Mouse (Mus musculus) midbrain, embryonic 15.5 days (tissue): Measurements from ENCODE around the gene Thg1l. TPM values are rescaled to one million over a fixed set of nuclear protein-coding genes. Genes with fewer than 3 reads are reported as not detected.

Source experiments
- ATAC-seq: fragments of 200-750 bp; cut with Nextera tagmentation; replicated peaks from 2 replicates; pipeline ENCODE4 v1.8.0; 2017; ENCODE audit warnings: moderate TSS enrichment
- H3K27ac ChIP-seq: fragments of 300-500 bp; sonication (generic); 2 replicates; pipeline ENCODE4 v1.5.1; 2015; ENCODE audit warnings: mild to moderate bottlenecking, inconsistent platforms
- H3K27me3 ChIP-seq: fragments of 300-500 bp; sonication (generic); replicated peaks from 2 replicates; pipeline ENCODE4 v1.6.1; 2015; ENCODE audit warnings: inconsistent platforms
- H3K36me3 ChIP-seq: fragments of 300-500 bp; sonication (generic); replicated peaks from 2 replicates; pipeline ENCODE4 v1.6.1; 2015; ENCODE audit warnings: inconsistent platforms
- H3K4me1 ChIP-seq: fragments of 300-500 bp; sonication (generic); 2 replicates; pipeline ENCODE4 v1.6.1; 2015; ENCODE audit warnings: inconsistent platforms
- H3K4me2 ChIP-seq: fragments of 300-500 bp; sonication (generic); 2 replicates; pipeline ENCODE4 v1.6.1; 2015; ENCODE audit warnings: inconsistent platforms, mild to moderate bottlenecking, moderate library complexity
- H3K4me3 ChIP-seq: fragments of 300-500 bp; sonication (generic); 2 replicates; pipeline ENCODE4 v1.5.1; 2015; ENCODE audit warnings: mild to moderate bottlenecking, inconsistent platforms
- H3K9ac ChIP-seq: fragments of 300-500 bp; sonication (generic); 2 replicates; pipeline ENCODE4 v1.6.1; 2015; ENCODE audit warnings: mild to moderate bottlenecking, inconsistent platforms
- H3K9me3 ChIP-seq: fragments of 300-500 bp; sonication (generic); 2 replicates; pipeline ENCODE4 v1.6.1; 2016; ENCODE audit warnings: inconsistent platforms
- WGBS: fragments of 180-500 bp; shearing (Covaris S2); methylation state at CpG from one replicate; pipeline ENCODE4 v1.1.7; 2015; ENCODE audit warnings: mixed read lengths; 5-methylcytosine and 5-hydroxymethylcytosine counted together
- polyA plus RNA-seq: library from polyadenylated mRNA; unstranded; fragments of >200 nt; fragmentation: Nextera tagmentation; extraction: Ambion mirVana; gene quantifications from 2 replicates; pipeline ENCODE4 v1.2.1, GENCODE M21; 2015

Thg1l gene
- polyA plus RNA-seq, 1 experiment from 2014 or later, result 10.2 TPM

DNA sequence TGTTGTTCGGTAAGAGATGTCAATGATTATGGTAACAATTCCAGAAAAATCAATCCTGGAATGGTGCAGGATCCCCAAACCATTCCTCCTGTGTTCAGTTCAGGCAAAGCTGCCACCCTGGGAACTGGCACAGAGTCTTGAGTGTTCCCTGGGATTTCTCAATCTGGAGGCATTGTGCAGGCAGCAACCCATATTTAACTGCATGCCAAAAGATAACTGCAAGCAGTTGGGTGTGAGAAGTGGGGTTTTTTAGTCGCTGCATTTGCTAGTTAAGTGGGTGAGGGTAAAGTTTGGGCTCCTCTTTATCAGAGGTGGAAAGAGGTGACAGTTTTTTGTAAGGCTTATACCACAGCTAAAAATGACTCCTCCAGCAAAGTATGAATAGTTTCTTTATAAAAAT, 7.8 kb downstream of the Thg1l start:
- H3K27me3 ChIP-seq, result no peaks in the 10 kb centered on the region
- H3K9ac ChIP-seq, result no peak overlapping the region
- 0 out of 2 replicates have a peak, but pooled peaks cover 7% of the 10 kb centered on the region for H3K36me3 ChIP-seq
- no peak overlapping the region for H3K4me3 ChIP-seq
- peaks cover 14% of the 10 kb centered on the region for H3K4me1 ChIP-seq
- 87% methylated on average over 2 of the region's 2 CpGs for WGBS
- H3K4me2 ChIP-seq, result no peak overlapping the region
- H3K27ac ChIP-seq, result no peak overlapping the region
- H3K9me3 ChIP-seq, result no peaks in the 10 kb centered on the region
- no peak for ATAC-seq

DNA sequence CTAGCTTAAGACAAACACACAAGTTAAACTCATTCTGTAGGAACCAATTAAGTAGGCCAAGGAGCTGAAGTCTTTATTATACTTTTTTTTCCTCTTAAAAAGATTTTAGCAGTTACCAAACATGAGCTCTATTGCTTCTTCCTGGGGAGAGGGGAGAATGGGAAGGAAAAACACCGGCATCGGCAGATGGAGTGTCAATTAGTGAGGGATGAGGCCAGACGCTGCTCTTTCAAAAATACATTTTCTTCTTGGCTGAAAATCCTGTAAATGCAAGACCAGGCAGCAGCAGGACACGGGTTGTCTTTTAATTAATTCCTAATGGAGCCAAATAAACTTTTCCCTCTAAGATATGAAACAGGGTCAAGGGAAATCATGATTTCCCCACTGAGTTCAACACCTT, 8.5 kb downstream of the Thg1l start:
- no peak overlapping the region for H3K4me2 ChIP-seq
- 83% methylated on average over 4 of the region's 4 CpGs for WGBS
- no peak overlapping the region for H3K4me3 ChIP-seq
- no peaks in the 10 kb centered on the region for H3K27me3 ChIP-seq
- 0 out of 2 replicates have a peak, but pooled peaks cover 7% of the 10 kb centered on the region for H3K36me3 ChIP-seq
- peaks cover 20% of the 10 kb centered on the region for H3K4me1 ChIP-seq
- no peak overlapping the region for H3K9ac ChIP-seq
- no peak overlapping the region for H3K27ac ChIP-seq
- no peaks in the 10 kb centered on the region for H3K9me3 ChIP-seq
- no peak for ATAC-seq

- under 1% methylated on average over 55 of the region's 55 CpGs for WGBS
- peak within 1 kb of the TSS; percentile 64 for H3K4me2 ChIP-seq
- 0 out of 2 replicates have a peak, but pooled peaks cover 3% of the 10 kb centered on the region for H3K36me3 ChIP-seq
- peak; percentile 88 for ATAC-seq
- peak within 1 kb of the TSS; percentile 75 for H3K9ac ChIP-seq
- H3K27ac ChIP-seq, result peak within 1 kb of the TSS; percentile 83
- no peaks in the 10 kb centered on the region for H3K27me3 ChIP-seq
- H3K4me3 ChIP-seq, result peak within 1 kb of the TSS; percentile 76
- H3K9me3 ChIP-seq, result no peaks in the 10 kb centered on the region
- H3K4me1 ChIP-seq, result peaks cover 25% of the 10 kb centered on the region
Observed at GRCm38 (mm10) chr11:45944643-45945156, 10.6 kb downstream of the Thg1l start, which contains the start of gene Lsm11. Gene Lsm11 (minus strand): TSS chr11:45944935.

DNA sequence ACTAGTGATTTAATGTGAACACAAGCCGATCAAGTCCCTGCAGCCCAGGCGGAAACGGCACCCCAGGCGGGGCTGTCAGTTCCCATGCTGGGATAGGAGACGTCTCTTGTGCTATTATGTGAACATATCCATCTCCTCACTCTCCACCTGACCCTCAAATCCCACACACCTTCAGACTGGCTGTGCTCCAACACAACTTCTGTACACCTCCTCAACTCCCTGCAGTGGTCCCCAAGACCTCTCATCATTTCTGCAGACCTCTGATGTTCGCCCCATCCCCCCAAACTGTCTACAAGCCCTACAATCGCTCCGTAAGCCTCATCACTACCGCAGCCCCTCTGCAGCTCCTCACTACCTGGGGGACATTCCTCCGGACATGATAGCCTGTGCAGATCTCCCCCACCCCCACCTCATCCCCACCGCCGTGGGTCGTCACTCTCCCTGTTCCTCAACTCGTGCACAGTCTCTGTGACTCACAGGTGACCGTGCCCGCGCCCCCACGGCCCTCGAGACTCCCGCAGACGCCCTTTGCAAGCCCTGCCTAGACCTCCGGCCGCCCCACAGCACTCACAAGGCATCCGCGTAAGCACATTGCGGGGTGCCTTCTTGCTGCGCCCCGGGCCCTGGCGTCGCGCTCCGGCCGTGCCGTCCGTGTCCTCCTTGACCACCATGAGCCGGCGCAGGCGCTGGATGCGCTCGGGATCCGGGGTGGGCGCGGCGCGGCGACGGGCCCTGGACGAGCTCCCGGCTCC, 11.2 kb downstream of the Thg1l start:
- Histone ChIP-seq H3K4me3 (peak overlapping the region; percentile 76), H3K27ac (peak overlapping the region; percentile 83), H3K4me2 (peak overlapping the region; percentile 64), H3K9me3 (no peaks in the 10 kb centered on the region), H3K27me3 (no peaks in the 10 kb centered on the region), H3K36me3 (no peaks in the 10 kb centered on the region), H3K4me1 (peaks cover 25% of the 10 kb centered on the region), H3K9ac (peak overlapping the region; percentile 75)
- WGBS, result under 1% methylated on average over 49 of the region's 49 CpGs
- ATAC-seq, result peak; percentile 75

- H3K4me2 ChIP-seq, result peak overlapping the region; percentile 64
- no peaks in the 10 kb centered on the region for H3K9me3 ChIP-seq
- H3K27ac ChIP-seq, result peak overlapping the region; percentile 83
- no peak for ATAC-seq
- no peaks in the 10 kb centered on the region for H3K36me3 ChIP-seq
- H3K4me1 ChIP-seq, result peaks cover 25% of the 10 kb centered on the region
- WGBS, result 50% methylated on average over 7 of the region's 7 CpGs
- H3K9ac ChIP-seq, result peak overlapping the region; percentile 75
- H3K4me3 ChIP-seq, result peak overlapping the region; percentile 76
- H3K27me3 ChIP-seq, result no peaks in the 10 kb centered on the region
Observed at GRCm38 (mm10) chr11:45943108-45943705, 12.1 kb downstream of the Thg1l start.

DNA sequence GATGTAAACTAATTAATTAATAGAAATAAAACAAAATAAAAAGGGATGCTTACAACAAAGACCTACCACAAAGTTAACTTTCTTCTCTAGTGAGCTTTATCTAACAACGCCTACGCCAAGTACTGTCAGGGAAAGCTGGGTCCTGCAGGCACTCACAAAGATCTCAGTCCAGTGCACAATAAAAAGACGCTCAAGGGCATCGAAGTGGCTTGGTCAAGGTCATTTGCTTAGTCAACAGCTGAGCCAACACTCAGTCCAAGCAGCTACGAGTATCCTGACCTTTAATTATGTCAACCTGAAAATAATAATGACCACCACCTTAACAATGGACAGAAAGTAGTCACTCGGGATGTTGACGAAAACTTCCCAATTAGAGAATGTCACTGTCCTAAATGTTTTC, 13.0 kb downstream of the Thg1l start:
- Histone ChIP-seq H3K4me3 (no peak overlapping the region; the same call in 1 of the 2 replicates), H3K36me3 (no peaks in the 10 kb centered on the region), H3K4me1 (peaks cover 25% of the 10 kb centered on the region), H3K9ac (no peak overlapping the region), H3K4me2 (peak overlapping the region; percentile 64), H3K9me3 (no peaks in the 10 kb centered on the region), H3K27ac (no peak overlapping the region), H3K27me3 (no peaks in the 10 kb centered on the region)
- 91% methylated on average over 7 of the region's 7 CpGs for WGBS
- ATAC-seq, result no peak

GRCm38 (mm10) chr11:45938917-45939316, 16.4 kb downstream of the Thg1l start:
- 92% methylated on average over 8 of the region's 8 CpGs for WGBS
- H3K4me2 ChIP-seq, result no peak overlapping the region
- ATAC-seq, result no peak
- H3K36me3 ChIP-seq, result peaks cover 16% of the 10 kb centered on the region
- H3K4me3 ChIP-seq, result no peak overlapping the region
- no peak overlapping the region for H3K27ac ChIP-seq
- no peak overlapping the region for H3K9ac ChIP-seq
- no peaks in the 10 kb centered on the region for H3K27me3 ChIP-seq
- H3K9me3 ChIP-seq, result no peaks in the 10 kb centered on the region
- H3K4me1 ChIP-seq, result peaks cover 25% of the 10 kb centered on the region

DNA sequence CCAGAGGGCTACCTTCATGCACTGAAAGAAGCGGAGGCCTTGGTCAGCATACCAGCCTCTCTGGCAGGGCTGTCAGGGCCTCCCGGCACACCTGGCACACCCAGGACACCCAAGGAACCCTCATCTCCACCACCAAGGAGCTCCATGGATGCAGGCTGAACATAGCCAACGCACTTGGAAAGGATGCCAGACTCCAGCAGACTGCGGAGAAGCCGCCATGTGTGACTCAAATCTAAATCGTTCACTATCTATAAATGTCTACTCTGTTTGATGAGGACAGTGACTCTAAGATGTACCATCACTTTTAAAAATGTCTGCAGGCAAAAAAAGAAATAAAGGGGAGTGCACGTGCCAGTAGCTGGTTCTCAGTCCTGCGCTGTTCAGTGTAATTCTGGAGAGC, 17.8 kb downstream of the Thg1l start:
- no peak overlapping the region for H3K4me3 ChIP-seq
- WGBS, result 97% methylated on average over 8 of the region's 8 CpGs
- no peaks in the 10 kb centered on the region for H3K9me3 ChIP-seq
- H3K4me1 ChIP-seq, result peaks cover 11% of the 10 kb centered on the region
- H3K36me3 ChIP-seq, result peaks cover 29% of the 10 kb centered on the region
- ATAC-seq, result no peak
- no peak overlapping the region for H3K9ac ChIP-seq
- H3K27me3 ChIP-seq, result no peaks in the 10 kb centered on the region
- H3K4me2 ChIP-seq, result no peak overlapping the region
- H3K27ac ChIP-seq, result no peak overlapping the region

GRCm38 (mm10) chr11:45932771-45933170, 22.5 kb downstream of the Thg1l start:
- no peak overlapping the region for H3K27ac ChIP-seq
- H3K9ac ChIP-seq, result no peak overlapping the region
- ATAC-seq, result no peak
- 90% methylated on average over 10 of the region's 10 CpGs for WGBS
- H3K27me3 ChIP-seq, result no peaks in the 10 kb centered on the region
- H3K4me3 ChIP-seq, result no peak overlapping the region
- H3K4me2 ChIP-seq, result no peak overlapping the region
- H3K36me3 ChIP-seq, result peaks cover 39% of the 10 kb centered on the region
- H3K4me1 ChIP-seq, result no peaks in the 10 kb centered on the region
- no peaks in the 10 kb centered on the region for H3K9me3 ChIP-seq

GRCm38 (mm10) chr11:45929541-45929940, 25.8 kb downstream of the Thg1l start:
- ATAC-seq, result no peak

GRCm38 (mm10) chr11:45927456-45927855, 27.8 kb downstream of the Thg1l start:
- Histone ChIP-seq H3K9me3 (no peaks in the 10 kb centered on the region), H3K4me1 (peaks cover 11% of the 10 kb centered on the region; the same call in 1 of the 2 replicates), H3K36me3 (peaks cover 9% of the 10 kb centered on the region; the same call in 1 of the 2 replicates), H3K27me3 (no peaks in the 10 kb centered on the region), H3K9ac (no peak overlapping the region), H3K4me2 (no peak overlapping the region), H3K27ac (no peak overlapping the region), H3K4me3 (no peak overlapping the region)
- ATAC-seq, result no peak; the same call in 1 of the 2 replicates
- WGBS, result 40% methylated on average over 5 of the region's 5 CpGs

More at GRCm38 (mm10) chr11:45929541-45929940, 25.8 kb downstream of the Thg1l start:
- H3K27ac ChIP-seq, result no peak overlapping the region
- WGBS, result 86% methylated on average over 10 of the region's 10 CpGs
- no peaks in the 10 kb centered on the region for H3K27me3 ChIP-seq
- H3K9ac ChIP-seq, result no peak overlapping the region
- H3K4me3 ChIP-seq, result no peak overlapping the region
- H3K9me3 ChIP-seq, result no peaks in the 10 kb centered on the region
- no peak overlapping the region for H3K4me2 ChIP-seq
- peaks cover 29% of the 10 kb centered on the region for H3K36me3 ChIP-seq
- peaks cover 11% of the 10 kb centered on the region; the same call in 1 of the 2 replicates for H3K4me1 ChIP-seq

DNA sequence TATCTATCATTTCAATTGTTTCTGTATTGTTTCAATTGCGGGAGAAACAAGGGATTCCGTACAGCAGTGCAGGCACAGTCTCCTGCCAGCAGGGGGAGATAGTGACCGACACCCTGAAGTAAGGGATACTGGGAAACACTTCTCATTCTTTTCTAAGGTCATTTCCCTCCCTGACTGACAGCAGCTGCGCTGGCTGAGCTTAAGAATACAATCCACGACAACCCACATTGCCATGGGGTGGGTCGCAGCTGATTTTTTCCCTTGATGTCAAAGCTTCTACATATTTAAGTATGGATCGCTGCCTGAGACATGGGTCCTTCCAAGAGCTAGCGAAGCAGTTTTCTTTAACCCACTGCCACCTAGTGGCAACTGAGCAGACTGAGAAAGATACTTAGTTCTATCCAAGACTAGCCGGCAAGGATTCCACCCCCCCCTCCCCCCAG, 28.6 kb downstream of the Thg1l start:
- Histone ChIP-seq H3K27ac (peak overlapping the region; percentile 46), H3K4me3 (peak overlapping the region; percentile 32), H3K4me1 (peaks cover 13% of the 10 kb centered on the region; the same call in 1 of the 2 replicates), H3K27me3 (no peaks in the 10 kb centered on the region), H3K9ac (no peak overlapping the region), H3K9me3 (no peaks in the 10 kb centered on the region), H3K4me2 (peak overlapping the region; percentile 48), H3K36me3 (peaks cover 6% of the 10 kb centered on the region; the same call in 1 of the 2 replicates)
- 0% methylated on average over 9 of the region's 9 CpGs for WGBS
- peak; percentile 89 for ATAC-seq
